Mouse (Mus musculus) testis, postnatal 14 days (tissue): ENCODE results near the gene Nck2.

Source experiments
- DNase-seq: peaks from one replicate; pipeline ENCODE4 v3.0.0; 2021; ENCODE audit warnings: low spot score

Nck2 gene

DNA sequence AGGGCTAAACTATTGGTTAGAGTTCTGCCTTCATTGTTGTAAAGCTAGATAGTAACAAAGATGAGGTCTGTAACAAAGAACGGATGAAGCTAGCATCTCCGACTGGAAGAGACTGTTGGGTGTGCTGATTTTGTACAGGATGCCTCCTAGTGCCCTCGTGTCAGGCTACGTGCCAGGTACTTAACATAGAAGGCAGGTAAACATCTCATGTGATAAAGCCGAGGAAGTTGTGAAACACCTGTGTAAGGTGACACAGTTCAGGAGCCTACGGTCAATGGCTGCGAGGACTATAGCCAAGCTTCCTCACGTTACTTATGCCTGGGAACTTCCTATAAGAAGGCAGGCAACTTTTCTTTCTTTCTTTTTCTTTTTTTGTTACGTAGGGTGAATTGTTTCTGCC is at the start of gene Nck2:
Nck2 (plus strand) TSS at position 49 of the 400 bp plus-strand sequence.
- DNase-seq = no peak

DNA sequence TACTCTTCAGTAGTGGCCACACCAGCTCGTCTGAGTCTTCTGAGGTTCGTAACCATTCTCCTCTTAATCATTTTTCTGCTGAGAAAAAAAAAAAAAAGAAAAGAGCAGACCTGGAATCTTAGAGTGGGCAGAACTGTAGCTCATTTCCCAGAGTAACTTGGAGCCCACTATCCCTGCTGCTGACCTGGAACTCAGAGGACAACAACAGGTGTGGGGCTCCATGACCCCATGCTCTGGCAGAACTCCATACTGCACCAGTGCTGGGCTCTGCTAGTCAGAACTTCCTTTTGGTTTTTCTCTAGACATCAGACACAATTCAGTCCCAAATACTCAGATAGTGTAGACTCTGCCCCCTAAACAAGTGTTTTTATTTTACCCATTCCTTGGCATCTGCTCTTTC is 49.3 kb upstream of the Nck2 start:
- DNase-seq = no peak

DNA sequence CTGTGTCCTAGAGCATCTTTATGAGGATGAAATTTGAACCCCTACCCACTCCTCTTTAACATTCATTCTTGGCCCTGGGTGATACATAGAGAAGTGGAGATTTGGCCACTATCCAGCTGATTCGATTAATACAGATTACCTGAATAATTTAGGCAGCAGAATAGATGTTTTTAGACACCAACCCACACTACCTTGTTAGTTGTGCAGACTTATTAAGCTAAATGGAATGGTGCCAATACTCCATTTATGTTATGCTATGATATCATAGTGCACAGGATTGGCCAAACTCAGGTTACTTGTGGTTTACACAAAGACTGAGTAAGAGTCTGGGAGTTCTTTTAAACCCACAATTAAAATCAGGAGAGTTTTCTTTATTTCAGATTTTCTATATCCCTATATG is 48.6 kb upstream of the Nck2 start:
- no peak for DNase-seq

DNA sequence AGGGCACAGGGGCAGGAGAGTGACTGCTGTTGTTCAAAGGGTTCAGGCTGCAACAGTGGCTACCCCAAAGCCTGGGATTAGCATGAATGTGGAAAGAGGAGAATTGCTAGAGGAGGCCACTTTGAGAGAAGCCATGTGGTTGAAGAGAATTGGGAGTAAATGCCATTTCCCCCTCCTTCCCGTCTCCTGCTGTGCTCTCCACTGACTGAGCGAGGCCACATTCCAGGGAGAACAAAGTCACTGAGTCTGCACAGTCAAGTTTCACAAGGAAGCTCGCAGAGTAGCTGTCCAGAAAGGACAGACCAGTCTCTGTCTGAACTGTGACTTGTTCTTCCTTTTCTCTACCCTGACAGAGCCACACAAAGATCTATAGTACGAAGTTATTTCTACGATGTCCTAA is 47.9 kb upstream of the Nck2 start:
- DNase-seq = no peak

DNA sequence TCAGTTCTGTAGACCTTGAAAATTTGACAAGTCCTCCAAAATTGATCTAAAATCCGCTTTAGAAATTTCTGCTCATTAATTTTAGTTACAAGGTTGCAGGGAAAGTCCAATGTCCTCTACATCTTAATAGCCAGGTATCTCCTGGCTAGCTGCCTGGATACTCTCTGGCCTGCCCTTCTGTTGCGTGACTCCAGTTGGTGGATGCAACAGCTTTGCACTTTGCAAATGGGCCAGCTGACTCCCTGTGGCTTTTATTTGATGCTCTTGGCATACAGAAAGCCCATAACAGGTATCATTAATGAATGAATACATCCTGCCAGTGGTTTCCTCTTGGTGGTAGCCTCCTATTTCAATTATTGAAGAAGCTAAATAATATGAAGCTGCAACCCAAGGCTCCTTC is 47.3 kb upstream of the Nck2 start:
- no peak for DNase-seq

DNA sequence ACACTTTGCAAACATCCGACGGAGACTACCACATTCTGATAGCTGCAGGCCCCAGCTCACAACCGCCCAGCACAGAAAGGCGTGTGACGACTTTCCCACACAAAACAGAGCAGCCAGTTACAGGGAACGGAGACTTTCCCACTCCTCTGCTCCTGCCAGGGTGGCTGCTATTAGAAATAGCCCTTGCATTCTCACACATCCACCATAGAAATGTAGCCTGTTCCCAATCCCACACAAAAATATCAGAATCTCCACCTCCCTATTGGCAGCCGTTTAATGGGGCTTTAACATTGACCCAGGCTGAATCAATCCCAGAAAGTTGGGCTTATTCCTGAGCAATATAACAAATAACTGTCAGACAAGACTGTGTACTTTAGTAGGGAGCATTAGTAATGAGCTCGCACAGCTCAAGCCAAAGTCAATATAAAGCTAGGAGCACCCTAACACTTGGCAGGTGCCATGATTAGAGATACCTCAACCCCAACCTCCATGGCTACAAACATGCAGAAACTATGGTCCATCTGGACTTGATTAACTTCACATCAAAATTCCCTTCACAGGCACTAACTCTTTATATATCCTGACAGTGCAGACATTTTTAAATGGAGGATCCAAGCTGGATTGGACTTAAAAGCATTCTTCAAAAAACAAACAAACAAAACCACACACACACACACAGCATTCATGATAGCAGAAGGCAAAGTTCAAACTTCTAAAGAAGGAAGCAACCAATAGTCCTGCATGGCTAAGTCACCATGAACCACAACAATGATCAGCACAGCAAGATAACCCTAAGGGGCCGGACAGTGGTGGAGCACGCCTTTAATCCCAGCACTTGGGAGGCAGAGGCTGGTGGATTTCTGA is 45.4 kb upstream of the Nck2 start:
- no peak for DNase-seq

DNA sequence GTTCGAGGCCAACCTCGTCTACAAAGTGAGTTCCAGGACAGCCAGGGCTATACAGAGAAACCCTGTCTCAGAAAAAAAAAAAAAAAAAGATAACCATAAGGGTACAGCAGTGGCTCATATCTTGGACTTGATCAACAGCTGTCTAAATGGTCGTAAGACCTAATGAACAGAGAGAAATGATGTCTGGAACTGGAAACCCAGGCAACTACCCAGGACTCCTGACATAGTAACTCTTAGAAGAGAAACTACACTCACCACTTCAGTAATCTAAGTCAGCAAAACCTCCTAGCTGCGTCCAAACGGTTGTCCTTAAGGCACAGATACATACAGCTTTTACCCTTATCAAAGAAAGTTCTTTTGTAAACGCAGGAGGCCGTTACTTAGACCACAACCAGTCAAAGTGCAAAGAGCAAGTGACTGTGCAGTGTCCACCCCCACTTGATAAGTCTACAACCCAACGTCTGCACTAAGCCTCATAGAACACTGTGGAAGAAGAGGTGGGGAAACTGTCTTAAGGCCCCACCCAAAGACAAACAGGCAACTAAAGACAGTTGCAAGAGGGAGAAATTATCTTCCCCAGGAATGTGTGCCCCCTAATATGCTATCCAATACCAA is 44.7 kb upstream of the Nck2 start:
- DNase-seq = no peak

DNA sequence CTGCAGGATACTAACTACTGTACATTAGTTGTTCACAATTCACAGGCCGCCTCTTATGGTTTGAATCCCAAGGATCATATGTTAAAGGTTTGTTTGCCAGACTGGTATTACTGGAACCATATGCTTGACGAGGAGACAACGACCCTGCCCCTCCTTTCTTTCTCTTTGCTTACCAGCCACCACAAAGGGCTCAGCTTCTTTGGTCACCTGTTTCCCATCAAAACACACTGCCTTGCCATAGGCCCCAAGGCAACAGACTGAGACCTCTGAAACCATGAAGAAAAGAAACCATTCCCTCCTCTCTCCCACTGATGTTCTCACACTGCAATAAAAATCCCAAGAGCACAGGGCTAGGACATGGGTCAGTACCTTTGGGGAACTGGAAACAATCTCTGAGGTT is 43.7 kb upstream of the Nck2 start:
- DNase-seq = no peak

DNA sequence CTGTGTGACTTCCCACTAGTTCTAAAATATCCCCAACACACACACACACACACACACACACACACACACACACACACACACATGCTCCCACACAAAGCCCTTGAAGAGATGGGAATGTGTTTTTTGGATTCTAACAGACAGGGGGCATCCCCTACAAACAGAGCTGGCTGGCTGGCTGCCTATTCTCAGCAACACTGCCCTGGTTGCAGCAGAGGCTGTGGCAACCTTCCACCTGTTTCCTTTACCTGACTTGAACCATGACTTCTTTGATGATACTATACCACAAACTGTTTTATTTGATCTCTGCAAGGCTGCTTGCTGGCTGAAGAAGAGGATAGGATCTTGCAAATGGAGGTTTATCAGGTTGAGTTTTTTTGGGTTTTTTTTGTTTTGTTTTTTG is 41.0 kb upstream of the Nck2 start:
- DNase-seq = no peak

DNA sequence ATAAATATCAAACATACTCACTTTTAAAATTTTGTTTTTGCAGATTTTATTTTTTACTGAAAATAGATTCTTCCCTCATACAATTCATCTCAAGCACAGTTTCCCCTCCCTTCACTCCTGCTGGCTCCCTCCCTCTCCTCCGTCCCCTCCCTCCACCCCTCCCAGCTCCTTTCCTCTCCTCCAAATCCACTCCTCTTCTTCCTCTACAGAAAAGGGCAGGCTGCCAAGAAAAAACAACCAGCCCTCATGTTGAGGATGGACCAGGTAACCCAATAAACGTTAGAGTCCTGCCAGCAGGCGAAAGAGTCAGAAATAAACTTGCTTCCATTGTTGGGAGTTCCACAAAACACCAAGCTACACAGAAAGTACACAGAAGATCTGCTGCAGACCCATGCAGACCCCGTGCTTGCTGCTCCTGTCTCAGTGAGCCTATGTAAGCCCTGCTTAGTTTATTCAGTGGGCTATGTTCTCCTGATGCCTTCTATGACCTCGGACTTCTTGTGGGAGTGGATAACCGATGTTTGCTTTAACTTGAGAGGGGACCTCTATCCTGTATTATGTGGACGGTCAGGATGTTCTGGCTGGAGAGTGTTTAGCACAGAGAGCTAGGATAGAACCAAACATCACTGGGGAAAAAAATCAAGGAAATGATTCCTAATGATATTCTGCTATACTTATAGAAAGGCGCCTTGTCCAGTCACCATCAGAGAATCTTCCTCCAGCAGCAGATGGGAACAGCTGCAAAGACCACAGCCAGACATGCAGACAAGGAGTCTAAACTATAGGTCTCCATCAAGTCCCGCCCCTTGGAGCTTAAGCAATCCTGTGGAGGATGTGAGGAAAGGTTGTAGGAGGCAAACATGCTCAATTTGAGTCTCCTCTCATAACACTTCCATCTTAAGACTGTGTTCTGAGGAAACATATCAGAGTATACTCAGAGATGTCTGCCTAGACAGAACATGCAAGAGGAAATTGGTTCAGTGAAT is 39.4 kb upstream of the Nck2 start:
- no peak for DNase-seq

DNA sequence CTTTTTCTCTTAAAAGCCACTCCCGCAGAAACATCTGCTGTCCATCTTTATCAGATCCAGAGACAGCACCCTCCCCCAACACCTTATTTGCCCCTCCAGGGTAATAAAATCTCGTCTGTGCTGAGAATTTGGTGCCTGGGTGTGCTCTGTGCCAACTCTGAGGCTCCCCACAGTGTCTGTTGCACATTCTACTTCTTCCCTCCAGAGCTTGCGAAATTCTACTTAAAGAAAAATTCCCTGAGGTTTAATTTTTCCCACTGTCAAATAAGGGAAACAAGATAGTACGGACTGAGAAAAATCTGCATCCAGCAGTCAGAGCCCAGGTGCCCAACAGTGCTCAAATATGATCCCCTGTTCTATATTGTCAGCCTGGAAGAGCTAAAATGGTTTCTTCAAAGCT is 35.4 kb upstream of the Nck2 start:
- DNase-seq = no peak

DNA sequence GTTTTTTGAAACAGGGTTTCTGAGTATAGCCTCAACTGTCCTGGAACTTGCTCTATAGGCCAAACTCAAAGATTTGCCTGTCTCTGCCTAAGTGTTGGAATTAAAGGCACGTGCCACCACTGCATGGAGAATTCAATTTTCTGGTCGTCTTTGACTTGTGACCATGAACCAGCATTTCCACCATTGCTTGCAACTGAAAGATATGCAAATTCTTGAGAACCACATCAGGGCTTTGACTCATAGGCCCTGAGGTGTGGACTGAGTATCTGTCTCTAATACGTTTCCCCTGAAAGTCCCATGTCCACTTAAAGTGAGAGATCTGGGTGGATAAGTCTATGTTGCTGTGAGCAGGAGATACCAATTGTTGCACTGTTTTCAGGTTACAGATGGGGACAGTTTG is 31.6 kb upstream of the Nck2 start:
- DNase-seq = no peak

DNA sequence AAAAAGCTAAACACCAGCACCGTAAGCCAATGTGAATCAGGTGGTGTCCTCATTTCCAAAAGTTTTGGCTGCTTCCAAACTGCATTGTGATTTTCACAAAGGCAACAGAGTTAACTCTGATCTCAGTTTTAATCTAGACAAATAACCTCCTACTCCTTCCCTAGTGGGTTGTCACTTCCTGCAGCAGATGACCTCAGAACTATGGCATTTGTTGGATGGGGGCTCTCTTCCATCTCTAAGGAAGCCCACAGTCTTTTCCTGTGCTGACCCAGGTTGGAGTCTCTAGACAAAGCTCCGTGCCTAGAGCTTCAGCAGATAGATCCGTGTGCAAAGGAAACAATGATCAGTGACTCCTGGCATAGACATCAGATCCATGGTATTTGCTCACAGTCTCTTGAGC is 31.1 kb upstream of the Nck2 start:
- no peak for DNase-seq

DNA sequence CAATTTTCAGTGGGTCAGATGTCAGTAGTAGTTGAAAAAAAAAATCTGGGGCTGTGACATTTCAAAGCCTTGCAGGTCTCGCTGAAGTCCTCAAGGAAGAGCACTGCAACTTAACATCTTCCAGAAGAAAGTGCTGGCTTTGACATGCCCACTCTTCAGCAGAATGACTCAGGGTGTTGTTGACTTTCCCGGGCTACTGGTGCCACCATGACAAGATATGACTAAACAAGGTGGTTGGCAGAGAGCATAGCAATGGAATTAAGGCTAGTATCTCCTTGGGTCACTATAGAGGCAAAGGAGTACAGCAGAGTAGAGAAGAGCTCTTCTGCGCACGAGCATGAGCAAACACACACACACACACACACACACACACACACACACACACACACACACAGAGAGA is 30.6 kb upstream of the Nck2 start:
- DNase-seq = no peak

DNA sequence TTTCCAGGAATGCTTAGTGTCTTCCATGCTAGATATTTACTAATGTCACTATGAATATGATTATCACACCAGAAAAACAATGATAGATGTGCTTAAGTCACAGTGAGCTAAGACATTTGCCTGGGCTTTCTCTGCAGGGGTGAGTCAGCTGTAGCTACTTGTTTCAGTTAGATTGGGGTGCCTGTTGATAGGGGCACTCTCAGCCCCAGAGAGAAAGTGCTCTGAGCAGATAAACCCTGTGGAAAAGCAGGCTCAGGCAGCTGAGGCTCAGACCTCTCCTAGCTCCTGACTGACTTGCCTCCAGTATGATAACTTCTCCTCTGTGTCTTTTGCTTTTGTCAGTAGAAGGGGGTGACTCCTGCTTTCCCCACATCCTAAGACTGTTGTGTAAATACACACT is 30.2 kb upstream of the Nck2 start:
- DNase-seq = no peak

DNA sequence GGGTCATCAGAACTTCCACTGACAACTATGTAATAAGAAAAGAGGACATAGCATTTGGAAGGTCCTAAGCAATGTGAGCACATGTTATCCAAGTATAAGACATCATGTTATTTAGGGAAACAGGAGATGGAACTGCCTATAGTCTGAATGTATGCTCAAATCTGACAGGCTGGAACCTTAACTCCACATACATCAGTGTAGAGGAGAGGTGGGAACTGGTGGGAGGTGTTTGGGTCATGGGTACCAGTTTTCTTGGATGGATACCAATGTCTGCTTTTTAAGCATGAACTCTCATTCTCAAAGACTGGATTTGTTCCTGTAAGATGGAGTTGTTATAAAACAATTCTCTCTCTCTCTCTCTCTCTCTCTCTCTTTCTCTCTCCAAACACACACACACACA is 29.4 kb upstream of the Nck2 start:
- no peak for DNase-seq

DNA sequence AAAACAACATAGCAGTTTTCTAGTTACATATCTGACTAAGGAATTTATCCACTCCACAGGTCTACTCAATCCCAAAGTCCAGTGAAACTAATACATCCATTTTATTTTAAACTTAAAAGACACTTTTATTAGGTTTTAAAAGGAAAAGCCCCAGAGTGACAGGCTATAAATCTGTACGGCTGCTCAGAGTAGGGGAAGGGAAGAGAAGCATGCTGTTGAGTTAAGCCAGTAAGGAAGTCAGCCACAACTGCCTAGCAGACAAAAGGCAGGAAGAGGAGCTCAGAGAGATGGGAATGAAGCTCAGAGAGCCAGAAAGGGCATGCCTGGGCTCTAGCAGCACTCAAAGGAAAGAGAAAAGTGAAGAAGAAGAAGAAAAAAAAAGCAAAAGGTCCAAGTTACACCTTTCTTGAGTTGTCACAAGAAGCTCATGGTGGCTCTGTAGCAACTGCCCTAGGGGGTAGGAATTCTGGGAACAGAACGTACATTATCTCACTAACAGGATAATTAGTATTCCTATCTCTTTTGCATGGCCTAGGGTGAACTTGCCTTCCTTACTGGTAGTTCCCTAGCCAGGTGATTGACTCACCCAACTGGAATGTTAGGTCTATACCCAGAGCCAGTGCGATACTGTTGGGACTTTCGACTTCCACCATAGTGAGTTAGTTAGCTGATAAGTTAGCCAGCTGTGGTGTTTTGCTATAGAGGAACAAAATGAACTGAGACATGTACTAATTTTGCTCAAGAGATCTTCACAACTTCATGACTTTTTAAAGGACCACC is 21.2 kb upstream of the Nck2 start:
- DNase-seq = no peak

DNA sequence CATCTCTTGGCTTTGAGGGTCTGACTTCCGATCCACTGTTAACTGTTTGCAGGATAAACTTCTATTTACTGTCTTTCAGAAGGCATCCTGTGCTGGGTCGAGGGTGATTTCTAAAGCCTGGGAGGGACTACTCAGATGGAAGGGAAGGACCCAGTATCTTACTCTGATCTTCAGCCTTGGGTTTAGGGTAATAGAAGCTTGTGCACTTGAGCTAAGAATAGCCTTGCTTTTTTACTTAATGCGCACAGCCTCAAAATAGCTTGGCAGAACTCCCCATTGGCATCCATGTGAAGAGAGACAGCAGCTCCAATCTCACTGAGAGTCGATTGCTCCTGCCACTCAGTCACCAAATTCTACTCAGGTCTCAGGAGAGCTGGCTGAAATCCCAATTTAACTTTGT is 17.9 kb upstream of the Nck2 start:
- no peak for DNase-seq

DNA sequence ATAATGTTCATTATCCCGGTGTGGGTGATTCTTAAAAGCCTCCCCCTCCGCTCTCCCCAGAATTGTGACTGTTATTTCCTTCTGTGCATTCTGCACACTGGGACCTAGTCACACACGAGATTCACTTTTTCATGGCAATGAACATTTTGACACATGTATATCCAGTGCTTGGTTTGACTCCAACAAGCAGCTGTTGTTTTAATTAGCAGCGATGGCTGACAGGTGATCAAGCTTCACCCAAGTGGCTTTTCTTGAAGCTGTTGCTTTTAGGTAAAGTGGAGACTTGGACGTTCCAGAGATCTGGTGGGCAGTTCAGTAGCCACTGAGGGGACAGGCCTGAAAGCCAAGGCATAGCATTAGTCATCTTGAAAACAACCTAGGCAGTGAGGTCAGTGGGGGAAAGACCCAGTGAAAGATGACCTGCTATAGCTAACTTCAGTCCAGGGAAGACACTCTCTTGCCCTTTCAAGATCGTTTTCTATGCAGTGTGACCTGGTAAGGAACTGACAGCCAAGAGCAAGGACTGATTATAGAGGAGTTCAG is 17.3 kb upstream of the Nck2 start:
- no peak for DNase-seq

DNA sequence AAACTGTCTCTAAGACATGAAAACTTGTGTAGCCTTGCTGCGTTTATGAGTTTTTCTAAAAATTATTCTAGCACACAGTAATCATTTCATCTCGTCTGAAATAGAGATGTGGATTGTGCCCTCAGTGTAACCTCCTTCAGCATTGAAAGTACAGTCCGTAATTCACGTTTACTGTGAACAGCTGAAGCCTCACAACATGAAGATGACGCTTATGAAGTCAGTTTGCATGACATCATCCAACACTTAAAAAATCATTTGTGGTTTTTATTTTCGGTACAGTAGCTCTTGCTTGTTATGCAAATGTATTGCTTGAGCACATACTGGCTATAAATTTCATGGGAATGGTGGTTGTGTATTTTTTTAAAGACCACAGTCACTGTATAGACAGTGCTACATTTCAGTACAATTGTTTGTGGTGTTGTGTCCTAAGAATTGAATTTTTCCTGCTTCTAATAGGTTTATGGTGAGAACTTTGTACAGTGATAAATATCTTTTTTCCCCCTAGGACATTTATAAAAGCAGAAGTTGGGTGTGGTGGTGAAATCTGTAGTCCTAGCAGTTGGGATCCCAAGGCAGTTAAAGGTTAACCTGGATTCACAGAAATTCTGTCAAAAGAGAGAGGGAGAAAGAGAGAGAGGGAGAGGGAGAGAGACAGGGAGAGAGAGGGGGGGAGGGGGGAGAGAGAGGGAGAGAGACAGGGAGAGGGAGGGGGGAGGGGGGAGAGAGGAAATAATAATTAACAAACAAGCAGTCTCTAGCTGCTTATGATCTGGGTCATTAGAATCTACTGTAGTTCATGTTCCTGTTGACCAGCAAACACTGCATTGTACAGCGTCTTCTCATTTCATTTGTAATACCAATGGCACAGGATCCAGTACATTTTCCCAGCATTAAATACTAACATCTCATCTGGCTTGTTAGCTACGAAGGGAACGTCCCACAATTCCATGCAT is 14.2 kb upstream of the Nck2 start:
- no peak for DNase-seq
